Mouse (Mus musculus): Measurements from ENCODE around the gene Abhd17a. TPM values are rescaled to one million over a fixed set of nuclear protein-coding genes. Genes with fewer than 3 reads are reported as not detected.

Abhd17a gene
- polyA plus RNA-seq, 1 experiment from 2014 or later = 74.3 TPM

- DNase-seq (ENCODE audit: low read depth, low spot score) (no peak), ATAC-seq (no peak)
- no peaks in the 10 kb centered on the region for H3K27me3 ChIP-seq
- in situ Hi-C loops (cut with MboI; ENCODE audit: low pct_unique_long_range_greater_than_20kb) = no loop called here
- ChIA-PET POLR2A (interaction anchor here (1.0 to 1.6 kb wide), 3 partner anchors 9 to 15 kb away, joined by 3 to 5 read pairs (median 4); no protein-coding TSS in a partner anchor), CTCF (interaction anchor here (3.6 kb wide), 1 partner anchor 10 kb away, joined by 21 read pairs; no protein-coding TSS in a partner anchor)
- TF ChIP-seq CTCF (IDR thresholded peaks at IDR 0.05) = no peak
These were observed 838 bp downstream of the Abhd17a start for GRCm38 (mm10) chr10:80589127-80589878.

- CTCF ChIA-PET = interaction anchor here (0.9 to 1.0 kb wide), 2 partner anchors 8 to 74 kb away, joined by 3 to 5 read pairs; no protein-coding TSS in a partner anchor
- no peaks in the 10 kb centered on the region for H3K27me3 ChIP-seq
- ATAC-seq (no peak), DNase-seq (ENCODE audit: low read depth, low spot score) (no peak)
- in situ Hi-C loops (cut with MboI; ENCODE audit: low pct_unique_long_range_greater_than_20kb) = no loop called here
- POLR2A ChIA-PET = no interaction called here
- no peak for TF ChIP-seq CTCF (IDR thresholded peaks at IDR 0.05)
These were observed 2.9 kb downstream of the Abhd17a start for GRCm38 (mm10) chr10:80587305-80587657.

GRCm38 (mm10) chr10:80586407-80587304 is 3.5 kb downstream of the Abhd17a start:
- no peaks in the 10 kb centered on the region for H3K27me3 ChIP-seq
- CTCF ChIA-PET = interaction anchor here (0.9 to 1.0 kb wide), 2 partner anchors 8 to 74 kb away, joined by 3 to 5 read pairs; no protein-coding TSS in a partner anchor
- POLR2A ChIA-PET = no interaction called here
- DNase-seq (ENCODE audit: low read depth, low spot score) (no peak), ATAC-seq (no peak)
- TF ChIP-seq CTCF (IDR thresholded peaks at IDR 0.05) = no peak
- in situ Hi-C loops (cut with MboI; ENCODE audit: low pct_unique_long_range_greater_than_20kb) = no loop called here

GRCm38 (mm10) chr10:80585581-80585980 is 4.6 kb downstream of the Abhd17a start:
- ChIA-PET CTCF (interaction anchor here (1.4 kb wide), 1 partner anchor 12 kb away, joined by 3 read pairs; no protein-coding TSS in a partner anchor), POLR2A (no interaction called here)
- no peaks in the 10 kb centered on the region for H3K27me3 ChIP-seq
- ATAC-seq (no peak), DNase-seq (ENCODE audit: low read depth, low spot score) (no peak)
- TF ChIP-seq CTCF (IDR thresholded peaks at IDR 0.05) = no peak
- in situ Hi-C loops (cut with MboI; ENCODE audit: low pct_unique_long_range_greater_than_20kb) = no loop called here

- H3K27me3 ChIP-seq = no peaks in the 10 kb centered on the region
- no peak for ATAC-seq
- TF ChIP-seq CTCF (IDR thresholded peaks at IDR 0.05) = no peak
- CTCF ChIA-PET = interaction anchor here (0.9 to 1.4 kb wide), 2 partner anchors 11 to 23 kb away, joined by 3 read pairs; partner anchors contain the start of gene Rexo1
- DNase-seq (ENCODE audit: low read depth, low spot score) = no peak
- POLR2A ChIA-PET = no interaction called here
- in situ Hi-C loops (cut with MboI; ENCODE audit: low pct_unique_long_range_greater_than_20kb) = no loop called here
These were observed 5.2 kb downstream of the Abhd17a start for GRCm38 (mm10) chr10:80584642-80585552.

GRCm38 (mm10) chr10:80584045-80584488 is 6.1 kb downstream of the Abhd17a start:
- H3K27me3 ChIP-seq = no peaks in the 10 kb centered on the region
- POLR2A ChIA-PET = no interaction called here
- ATAC-seq (no peak), DNase-seq (ENCODE audit: low read depth, low spot score) (no peak)
- in situ Hi-C loops (cut with MboI; ENCODE audit: low pct_unique_long_range_greater_than_20kb) = no loop called here
- CTCF ChIA-PET = interaction anchor here (0.9 kb wide), 1 partner anchor 22 kb away, joined by 3 read pairs; the partner anchor contains the start of gene Rexo1
- TF ChIP-seq CTCF (IDR thresholded peaks at IDR 0.05) = no peak

- no peak for DNase-seq (ENCODE audit: low read depth, low spot score)
- no peak for ATAC-seq
- CTCF ChIA-PET = no interaction called here
- POLR2A ChIA-PET = no interaction called here
- in situ Hi-C loops (cut with MboI; ENCODE audit: low pct_unique_long_range_greater_than_20kb) = no loop called here
- no peaks in the 10 kb centered on the region for H3K27me3 ChIP-seq
- no peak for TF ChIP-seq CTCF (IDR thresholded peaks at IDR 0.05)
These were observed 7.1 kb downstream of the Abhd17a start for GRCm38 (mm10) chr10:80583047-80583446.

- POLR2A ChIA-PET = interaction anchor here (0.7 to 1.2 kb wide), 3 partner anchors 11 to 99 kb away, joined by 3 to 5 read pairs (median 4); partner anchors contain the start of genes Abhd17a, Mknk2 and Rexo1
- in situ Hi-C loops (cut with MboI; ENCODE audit: low pct_unique_long_range_greater_than_20kb) = loop anchor here (5.0 kb wide), 1 partner anchor 108 kb away; no protein-coding TSS in a partner anchor
- DNase-seq (ENCODE audit: low read depth, low spot score) (no peak), ATAC-seq (no peak)
- CTCF ChIA-PET = interaction anchor here (0.5 to 2.6 kb wide), 22 partner anchors 8 to 176 kb away, joined by 3 to 21 read pairs (median 4); partner anchors contain the start of genes Abhd17a, Mknk2 and Rexo1
- no peak for TF ChIP-seq CTCF (IDR thresholded peaks at IDR 0.05)
- no peaks in the 10 kb centered on the region for H3K27me3 ChIP-seq
These were observed 11.2 kb downstream of the Abhd17a start for GRCm38 (mm10) chr10:80578911-80579310.

- DNase-seq (ENCODE audit: low read depth, low spot score) (no peak), ATAC-seq (peak; percentile 19)
- in situ Hi-C loops (cut with MboI; ENCODE audit: low pct_unique_long_range_greater_than_20kb) = loop anchor here (5.0 kb wide), 1 partner anchor 109 kb away; no protein-coding TSS in a partner anchor
- POLR2A ChIA-PET = interaction anchor here (0.6 to 1.2 kb wide), 4 partner anchors 11 to 110 kb away, joined by 3 to 5 read pairs (median 4); partner anchors contain the start of genes Abhd17a, Mknk2 and Rexo1
- CTCF ChIA-PET = interaction anchor here (0.5 to 2.6 kb wide), 21 partner anchors 8 to 176 kb away, joined by 3 to 21 read pairs (median 4); partner anchors contain the start of genes Abhd17a, Mknk2 and Rexo1
- no peaks in the 10 kb centered on the region for H3K27me3 ChIP-seq
- no peak for TF ChIP-seq CTCF (IDR thresholded peaks at IDR 0.05)
These were observed 11.9 kb downstream of the Abhd17a start for GRCm38 (mm10) chr10:80578131-80578750.
